Mouse (Mus musculus): ENCODE results near the gene Gimap9. TPM values are rescaled to one million over a fixed set of nuclear protein-coding genes. Genes with fewer than 3 reads are reported as not detected.
A peak's percentile ranks its signal among the peaks of the same experiment; 100 is the strongest.
"Not testable (repeated sequence)": the region's sequence is repeated elsewhere in the genome, so short reads cannot be mapped to it uniquely, and the experiment has no call there.

Gene Gimap9
- total RNA-seq, 2 experiments from 2014 or later: 4.6 to 4.9 TPM

DNA sequence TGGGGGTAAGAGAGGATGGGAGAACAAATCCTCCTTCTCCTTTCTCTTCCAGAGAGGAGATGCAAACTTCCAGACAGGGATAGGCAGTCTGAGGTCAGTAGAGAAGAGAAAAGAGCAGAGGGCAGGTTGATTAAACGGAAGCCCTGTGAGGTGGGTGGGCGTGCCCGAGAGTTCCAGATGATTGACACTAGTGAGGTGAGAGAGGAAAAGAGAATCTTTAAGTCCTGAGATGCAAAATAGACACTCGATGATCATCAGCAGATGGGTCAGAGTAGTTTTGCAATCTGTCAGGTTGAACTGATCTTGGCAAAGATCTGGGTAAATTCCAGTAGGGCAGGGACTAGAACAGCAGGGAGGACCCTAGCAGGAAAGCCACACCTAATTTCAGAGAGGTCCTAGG, 11.2 kb upstream of the Gimap9 start:
- no peak for DNase-seq

DNA sequence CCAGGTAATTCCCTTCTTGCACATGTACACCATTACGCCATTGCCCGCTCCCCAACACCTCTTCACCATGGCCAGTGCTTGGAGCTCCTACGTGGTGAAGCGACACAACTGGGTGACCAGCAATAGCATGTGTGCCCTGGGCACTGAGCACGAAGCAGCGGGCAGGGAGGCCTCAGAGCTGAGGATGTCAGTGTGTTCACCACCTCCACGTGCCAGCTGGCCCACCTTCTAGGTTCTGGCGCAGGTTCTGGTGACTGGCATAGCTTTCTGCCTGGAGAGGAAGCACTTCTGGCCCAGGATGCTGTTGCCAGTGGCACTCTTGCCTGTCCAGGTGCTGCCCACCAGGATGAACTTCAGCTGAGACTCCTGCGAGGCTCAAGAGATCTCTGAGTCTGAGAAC, 10.5 kb upstream of the Gimap9 start:
- no peak for DNase-seq

DNA sequence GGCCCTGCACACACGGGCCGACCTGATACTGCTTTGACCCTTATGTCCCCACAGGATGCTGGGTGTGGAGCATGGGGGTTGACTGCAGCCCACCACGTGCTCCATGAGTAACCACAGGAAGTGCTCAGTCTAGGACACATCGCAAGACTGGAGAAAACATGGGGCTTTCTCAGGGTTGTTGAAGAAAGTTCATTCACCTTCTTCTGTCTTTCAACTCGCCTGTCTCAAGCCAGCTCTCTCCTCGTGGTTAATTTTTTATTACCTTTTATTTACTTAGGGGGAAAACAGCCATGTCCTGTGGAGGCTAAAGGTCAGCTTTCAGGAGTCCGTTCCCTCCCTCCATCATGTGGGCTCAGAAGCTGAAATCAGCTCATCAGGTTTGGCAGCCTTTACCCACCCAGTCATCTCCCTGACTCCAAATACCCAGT, 9.8 kb upstream of the Gimap9 start:
- no peak for DNase-seq

DNA sequence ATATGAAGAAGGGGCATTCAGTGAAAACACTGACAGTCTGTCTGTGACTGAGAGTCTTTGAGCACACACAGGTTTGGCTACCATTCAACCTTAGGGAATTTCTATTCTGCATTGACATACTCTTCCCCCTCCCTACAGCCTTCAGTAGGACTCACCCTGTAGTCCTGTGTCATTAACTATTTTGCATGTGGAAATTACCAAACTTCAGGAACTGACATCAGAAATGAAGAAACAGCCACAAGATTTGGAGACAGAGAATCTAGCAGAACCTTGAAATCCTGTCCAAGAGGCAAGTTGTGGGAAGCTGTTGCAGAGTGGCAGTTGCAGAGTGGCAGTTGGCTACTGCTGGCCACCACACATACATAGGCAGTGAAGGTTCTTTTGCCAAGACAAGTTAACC, 7.9 kb upstream of the Gimap9 start:
- DNase-seq: no peak

DNA sequence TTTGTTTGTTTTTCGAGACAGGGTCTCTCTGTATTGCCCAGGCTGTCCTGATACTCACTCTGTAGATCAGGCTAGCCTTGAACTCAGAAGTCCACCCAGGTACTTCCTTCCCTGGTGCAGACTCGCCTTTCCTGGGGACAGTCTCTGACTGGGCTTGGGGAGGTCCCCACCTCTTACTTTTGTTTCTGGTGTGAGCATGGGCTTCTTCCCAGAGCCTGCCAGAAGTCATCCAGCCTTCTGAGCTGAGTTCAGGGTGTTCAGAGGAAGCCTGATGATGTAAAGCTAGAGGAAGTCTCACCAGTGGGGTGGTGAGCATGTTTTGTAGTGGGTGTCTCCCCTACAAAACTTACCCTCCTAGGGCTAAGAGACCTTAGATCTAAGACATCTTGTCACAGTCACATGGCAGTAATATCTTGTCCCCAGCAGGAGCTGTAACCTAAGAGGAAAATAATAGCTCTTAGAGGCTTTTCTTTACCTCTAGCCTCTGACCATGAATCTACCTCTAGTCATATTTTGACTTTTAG, 6.4 kb upstream of the Gimap9 start:
- no peak for DNase-seq

DNA sequence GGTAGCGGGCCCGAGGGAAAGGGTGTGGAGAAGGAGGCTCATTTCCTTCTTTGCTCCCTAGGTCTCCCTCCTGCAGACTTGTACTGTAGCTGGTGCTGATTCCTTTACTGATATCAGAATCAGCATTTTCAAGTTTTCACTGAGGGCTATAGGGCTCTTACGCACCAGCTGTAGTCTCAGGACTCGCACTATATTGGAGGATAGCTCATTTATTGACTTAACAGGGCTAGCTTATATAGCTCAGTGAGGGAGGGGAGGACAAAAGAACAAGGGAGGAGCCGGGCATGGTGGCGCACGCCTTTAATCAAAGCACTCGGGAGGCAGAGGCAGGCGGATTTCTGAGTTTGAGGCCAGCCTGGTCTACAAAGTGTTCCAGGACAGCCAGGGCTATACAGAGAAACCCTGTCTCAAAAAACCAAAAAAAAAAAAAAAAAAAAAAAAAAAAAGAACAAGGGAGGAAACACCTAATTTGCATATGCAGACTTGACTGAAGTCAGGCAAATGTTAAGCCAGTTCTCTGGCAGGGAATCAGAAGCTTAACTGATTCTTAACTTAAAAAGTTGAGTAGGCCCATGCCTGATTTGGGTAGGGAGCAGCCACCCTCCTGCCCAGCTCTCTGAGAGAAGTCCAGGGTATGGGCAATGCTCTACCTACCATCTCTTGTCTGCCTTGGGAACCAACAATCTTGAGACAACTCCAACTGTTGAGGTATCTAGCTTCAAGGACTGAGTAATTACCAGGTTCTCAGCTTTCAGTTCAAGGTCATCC, 1.5 kb upstream of the Gimap9 start:
- no peak for DNase-seq

DNA sequence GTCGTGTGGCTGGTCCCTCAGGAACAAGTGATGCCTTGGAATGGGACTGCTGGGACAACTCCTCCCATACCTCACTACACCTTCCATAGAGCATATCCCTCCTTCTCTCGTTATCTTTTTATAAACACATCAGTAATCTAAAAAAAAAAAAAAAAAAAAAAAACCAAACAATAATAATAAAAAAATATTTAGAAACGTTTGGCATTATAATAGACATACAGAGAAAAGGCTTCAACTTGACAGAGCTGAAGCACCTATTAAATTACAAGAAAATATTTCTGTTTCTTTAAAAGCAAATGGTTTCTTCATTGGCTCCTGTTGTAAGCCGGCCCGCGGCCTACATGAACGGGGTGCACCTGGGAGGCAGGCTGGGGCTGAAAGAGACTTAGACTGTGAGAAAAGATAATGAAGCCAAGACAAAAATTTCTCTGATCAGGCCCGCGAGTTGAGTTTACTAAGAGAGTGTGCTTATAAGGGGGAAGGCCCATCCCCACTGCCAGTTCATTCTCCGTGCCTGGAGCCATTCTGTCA, 464 bp upstream of the Gimap9 start:
- no peak for DNase-seq

DNA sequence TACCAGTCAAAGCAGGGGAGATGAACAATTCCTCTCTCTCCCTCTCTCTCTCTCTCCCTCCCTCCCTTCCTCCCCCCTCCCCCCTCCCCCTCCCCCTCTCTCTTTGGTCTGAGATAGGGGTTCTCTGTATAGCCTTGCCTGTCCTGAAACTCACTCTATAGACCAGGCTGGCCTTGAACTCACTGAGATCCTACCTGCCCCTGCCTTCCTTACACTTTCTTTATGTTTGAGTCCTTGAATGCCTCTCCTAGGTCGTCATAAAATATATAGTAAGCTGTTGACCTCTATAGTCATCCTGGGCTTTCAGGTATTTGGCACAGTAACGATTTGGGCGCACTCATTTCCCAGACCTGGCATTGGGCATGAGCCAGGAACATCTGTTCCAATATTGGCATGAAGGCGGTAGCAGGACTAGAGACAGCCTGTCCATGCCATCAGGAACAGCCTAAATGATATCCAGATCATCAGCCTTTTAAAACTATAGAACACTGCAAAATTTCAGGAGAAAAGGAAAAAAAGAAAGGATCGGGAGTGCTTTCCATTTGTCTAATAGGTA, 1.0 kb downstream of the Gimap9 start:
- DNase-seq: no peak

DNA sequence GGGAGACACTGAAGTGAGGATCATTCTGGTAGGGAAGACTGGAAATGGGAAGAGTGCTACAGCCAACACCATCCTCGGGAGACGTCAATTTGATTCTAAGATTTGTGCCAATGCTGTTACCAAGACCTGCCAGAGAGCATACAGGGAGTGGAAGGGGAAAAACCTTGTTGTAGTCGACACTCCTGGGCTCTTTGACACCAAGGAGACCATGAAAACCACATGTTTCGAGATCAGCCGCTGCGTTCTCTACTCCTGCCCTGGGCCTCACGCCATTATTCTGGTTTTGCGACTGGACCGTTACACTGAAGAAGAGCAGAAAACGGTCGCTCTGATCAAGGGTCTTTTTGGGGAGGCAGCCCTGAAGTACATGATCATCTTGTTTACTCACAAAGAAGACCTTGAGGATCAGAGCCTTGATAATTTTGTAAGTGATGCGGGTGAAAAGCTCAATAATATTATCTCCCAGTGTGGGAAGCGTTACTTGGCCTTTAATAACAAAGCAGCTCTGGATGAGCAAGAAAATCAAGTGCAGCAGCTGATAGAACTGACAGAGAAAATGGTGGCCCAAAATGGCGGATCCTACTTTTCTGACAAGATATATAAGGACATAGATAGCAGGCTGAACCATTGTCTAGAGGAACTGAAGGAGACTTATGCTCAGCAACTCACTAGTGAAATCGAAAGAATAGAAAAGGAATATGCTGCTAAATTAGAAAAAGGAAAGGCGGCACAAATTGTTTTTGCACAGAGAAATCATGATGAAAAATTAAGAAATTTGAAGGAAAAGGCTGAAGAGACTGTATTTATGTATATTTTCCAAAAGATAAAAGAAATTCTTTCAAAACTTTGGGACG, 1.8 kb downstream of the Gimap9 start:
- DNase-seq: no peak

DNA sequence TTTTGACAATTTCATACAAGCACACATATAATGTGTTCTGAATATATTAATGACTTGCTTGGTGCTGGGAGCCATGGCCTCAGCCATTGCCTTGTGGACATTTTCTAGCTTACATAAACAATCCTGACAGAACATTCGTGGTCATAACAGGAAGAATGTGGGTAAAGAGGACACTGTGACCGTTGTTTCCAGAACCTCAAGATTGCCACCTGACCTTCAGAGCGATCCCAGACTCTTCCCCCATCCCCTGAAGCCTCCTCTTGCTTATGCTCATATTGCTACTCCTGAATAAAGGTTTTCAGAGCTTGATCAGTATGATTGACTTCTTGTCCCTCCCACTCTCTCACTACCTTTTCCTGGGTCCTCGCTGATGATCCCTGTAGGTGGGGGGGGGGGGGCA, 2.5 kb downstream of the Gimap9 start:
- DNase-seq: no peak

DNA sequence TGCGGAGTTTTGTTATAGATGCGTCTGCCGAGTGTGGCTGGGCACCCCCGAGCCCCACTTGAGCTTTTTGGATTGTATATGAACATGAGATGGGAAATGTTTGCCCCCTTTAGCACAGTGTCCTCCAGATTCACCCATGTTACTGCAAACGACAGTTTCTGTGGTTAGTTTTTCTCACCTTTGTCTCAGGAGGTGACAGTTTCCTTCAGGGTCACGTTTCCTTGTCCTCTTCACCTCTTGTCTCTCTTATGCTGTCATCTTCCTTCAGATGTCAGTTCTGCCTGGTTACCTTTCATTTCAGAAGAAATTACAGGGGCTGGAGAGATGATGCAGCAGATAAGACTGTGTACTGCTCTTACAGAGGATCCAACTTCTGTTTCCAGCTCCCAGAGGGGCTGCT, 3.8 kb downstream of the Gimap9 start:
- DNase-seq: no peak

DNA sequence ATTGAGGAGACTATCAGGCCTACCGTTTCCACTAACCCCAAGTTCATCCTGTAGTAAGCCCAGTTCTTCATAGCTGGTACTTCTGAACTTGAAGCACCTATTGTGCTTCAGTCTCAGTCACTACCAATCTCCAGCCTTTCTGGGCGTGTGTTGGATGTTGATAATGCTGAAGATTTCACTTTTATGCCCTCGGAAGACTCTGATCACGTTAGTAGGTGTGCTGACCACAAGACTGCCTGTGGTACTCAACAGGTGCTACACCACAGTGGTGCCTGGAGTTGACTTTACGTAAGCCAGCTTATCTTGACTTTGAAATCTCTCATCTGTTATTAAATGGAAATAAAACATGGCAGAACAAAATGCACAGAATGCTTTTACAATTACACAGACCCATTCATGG, 4.5 kb downstream of the Gimap9 start:
- DNase-seq: no peak

DNA sequence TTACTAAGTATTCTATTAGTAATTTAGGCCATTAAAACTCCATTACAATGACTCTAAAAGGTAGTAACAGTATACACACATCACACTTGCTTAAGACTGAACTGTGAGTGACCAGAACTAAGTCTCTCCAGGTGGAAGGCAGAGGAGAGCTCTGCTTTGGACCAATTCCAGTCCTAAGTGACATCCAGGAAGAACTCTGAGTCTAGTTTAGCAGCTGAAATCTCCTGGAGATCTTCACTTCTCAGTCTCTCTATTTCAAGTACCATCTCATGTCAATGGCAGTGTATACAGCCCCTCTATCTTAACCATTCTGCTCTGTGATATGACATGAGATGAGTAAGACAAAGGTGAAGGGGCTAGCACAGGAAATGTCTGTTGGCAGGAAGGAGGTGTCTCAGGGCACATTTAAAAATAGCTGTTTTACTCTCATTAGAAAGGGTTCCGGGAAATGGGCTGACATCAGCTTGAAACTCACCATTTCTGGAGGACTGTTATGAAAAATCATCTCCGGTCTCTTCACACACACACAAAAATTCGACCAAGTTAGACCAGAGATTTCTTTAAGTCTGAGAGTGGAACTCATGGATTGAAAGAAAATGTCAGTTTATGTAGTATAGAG, 5.7 kb downstream of the Gimap9 start:
- peak in 1 of 2 experiments; percentile 61 for DNase-seq

DNA sequence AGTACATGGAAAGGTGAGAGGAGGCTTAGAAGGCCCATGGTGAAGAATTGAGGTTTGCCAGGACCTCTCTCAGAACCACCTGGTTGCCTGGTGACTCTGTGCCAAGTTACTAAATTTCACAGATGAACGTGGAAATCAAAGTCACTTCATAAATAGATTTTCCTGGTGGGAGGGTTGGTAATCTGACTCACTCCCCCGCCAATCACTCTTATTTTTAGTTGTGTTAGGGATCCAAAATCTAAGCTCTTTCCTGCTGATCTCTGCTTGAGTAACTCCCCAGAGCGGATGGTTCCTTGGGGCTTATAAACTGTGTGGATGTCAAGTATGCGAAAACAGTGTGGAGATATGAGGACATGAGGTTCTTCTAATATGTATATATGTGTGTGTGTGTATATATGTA, 6.3 kb downstream of the Gimap9 start:
- DNase-seq: no peak

DNA sequence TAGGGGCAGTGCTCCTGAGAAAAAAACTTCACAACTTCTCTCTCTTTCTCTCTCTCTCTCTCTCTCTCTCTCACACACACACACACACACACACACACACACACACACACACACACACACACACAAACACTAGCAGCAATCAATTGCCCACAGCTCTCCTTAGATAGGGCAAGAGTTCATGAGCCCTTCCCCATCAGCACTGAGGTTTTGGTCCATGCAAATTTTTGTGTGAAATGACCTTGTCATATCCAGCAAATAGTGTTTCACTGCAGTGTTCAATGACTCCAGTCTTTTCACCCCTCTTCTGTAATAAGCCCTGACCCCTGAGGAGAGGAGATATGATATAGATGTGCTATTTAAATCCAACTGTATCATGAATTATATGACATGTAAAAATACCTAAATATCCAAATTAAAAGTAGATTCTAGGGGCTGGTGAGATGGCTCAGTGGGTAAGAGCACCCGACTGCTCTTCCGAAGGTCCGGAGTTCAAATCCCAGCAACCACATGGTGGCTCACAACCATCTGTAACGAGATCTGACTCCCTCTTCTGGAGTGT, 7.4 kb downstream of the Gimap9 start:
- not testable (repeated sequence) for DNase-seq

DNA sequence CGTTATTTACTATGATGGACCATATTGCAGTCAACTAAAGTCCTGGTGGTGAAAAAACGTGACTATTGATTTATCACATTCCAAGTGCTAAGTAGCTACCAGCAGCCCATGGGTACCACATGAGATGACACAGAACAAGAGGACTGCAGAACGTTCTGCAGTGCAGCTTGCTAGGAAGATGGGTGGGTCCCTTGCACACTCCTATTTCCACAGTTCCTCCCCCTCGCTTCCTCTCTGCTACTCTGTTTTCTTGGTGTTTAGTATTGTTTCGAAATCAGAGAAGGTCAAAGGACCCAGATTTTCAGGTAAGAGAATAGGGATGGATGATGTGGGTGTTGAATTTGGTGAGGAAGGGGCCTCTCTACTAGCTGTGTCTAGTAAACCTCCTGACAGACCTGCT, 8.4 kb downstream of the Gimap9 start, which contains the start of gene Gimap4:
Gene Gimap4, plus strand, starts transcription at position 231 of the 400 bp plus-strand sequence.
- peak in 1 of 2 experiments; percentile 55 for DNase-seq

DNA sequence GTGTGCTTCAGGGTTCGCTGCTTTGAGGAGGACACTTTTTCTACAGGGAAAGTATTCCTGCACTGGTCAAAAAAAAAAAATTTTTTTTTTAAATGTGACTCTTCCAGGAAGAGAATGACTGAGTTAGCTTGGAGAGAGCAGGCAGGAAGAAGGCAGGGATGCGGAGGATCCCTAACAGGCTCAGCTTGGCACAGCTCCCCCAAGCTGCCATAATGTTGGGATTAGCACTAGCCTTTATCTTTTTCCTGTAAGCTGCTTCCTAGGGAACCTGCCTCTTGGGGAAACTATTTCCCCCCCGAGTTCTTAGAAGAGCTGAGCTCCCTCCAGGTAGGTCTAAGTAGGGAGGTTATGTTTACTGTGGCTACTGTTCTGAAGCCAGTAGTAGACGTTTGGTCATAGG, 8.9 kb downstream of the Gimap9 start:
- peak in 1 of 2 experiments; percentile 38 for DNase-seq

DNA sequence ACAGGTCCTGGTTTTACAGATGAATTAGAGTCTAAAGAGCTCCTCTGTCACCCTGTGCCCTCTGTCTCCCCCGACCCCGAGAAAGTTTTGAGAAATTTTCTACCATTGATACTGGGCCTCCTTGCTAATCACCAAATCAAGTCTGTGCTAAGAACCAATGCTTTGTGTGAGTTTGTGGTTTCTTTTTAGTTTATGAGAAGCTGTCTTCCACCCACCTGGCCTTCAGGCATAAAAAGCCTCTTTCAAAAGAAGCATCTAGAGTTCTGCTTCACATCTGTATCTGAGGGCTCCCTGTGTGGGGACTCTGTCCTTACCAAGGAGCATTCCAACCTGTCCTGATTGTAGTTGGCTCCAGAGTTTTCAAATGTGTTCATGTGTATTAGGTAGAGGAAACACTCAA, 9.3 kb downstream of the Gimap9 start:
- no peak for DNase-seq

DNA sequence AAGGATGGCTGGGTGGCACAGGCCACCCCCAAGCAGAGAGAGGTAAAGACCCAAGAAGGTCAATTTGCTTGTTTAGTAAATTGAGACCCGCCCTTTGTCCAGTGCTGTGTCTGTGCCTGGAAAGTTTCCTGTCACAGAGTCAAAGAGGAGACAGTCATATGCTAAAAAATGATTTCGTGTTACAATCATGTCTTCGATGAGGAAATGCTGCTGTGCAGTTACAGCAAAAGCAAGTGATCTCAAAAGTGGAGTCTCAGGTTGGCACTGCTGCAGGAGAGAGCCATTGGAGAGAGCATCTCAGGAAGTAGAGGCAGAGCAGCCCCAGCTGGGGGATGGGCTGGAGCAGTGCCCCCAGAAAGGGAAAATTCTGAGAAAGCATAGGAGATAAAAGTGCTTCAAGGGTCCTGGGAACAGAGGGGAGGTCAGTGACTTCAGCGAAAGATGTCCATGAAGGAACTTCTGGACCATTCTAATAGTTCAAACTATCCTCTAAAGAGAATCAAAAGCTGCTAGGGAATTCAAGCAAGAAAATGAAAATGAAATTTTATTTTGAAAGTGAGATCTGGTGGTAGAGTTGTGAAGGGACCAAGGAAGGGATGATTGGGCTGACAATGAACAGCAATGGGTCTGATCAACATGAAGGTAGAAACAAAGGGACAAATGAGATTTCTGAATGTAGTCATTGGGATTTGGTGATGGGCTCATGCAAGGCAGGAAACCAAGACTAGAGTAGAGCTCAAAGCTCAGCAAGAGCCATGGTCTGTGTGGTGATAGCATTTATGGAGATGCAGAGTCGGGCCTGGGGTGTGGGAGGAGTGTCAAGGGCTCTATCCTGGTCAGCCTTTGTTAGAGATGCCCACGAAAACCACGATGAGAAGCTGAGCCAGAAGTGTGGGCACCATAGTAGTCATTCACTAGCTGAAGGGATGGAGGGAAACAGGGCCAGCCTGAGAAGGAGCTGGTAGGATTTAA, 10.1 kb downstream of the Gimap9 start:
- no peak for DNase-seq

DNA sequence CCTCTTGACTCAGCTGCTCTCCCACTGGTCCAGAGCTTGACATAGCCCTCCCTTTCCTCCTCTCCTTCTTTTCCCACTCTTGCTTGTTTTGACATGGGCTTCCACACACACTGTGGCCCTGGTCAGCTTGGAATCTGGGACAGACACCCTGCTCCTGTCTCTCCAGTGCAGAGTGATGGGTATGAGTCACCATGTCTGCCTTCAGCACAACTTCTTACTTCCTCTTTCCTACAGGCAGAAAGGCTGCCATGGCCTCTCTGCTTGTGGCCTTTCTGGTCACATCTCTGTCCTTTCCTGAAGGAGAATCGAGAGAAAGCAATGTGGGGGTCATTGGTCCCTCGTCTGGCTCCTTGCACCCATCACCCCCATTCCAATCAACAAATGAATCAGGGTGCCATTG, 11.1 kb downstream of the Gimap9 start:
- DNase-seq: peak in 1 of 2 experiments; percentile 41

DNA sequence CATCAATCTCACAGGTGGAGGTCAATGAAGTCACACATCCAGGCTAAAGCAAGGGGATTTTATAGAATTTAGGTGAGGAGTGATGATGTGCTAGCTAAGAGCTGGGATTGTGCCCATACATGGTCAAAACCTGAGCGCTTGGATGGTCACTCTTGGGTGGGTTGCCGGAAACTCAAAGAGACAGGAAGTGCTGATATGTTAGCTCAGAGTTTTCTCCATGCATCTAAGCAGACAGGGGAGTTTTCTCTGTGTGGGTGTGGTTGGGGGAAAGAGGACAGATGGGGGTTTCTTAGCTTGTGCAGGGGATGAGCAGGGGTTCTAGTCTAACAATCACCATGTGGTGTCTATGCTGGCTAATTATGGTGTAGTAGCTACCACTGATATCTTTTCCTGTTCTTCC, 13.4 kb downstream of the Gimap9 start:
- DNase-seq: no peak
